Mouse (Mus musculus) E14TG2a.4 (cell line): ENCODE measurements around the gene Gstcd.

Experiments
- CTCF ChIP-seq: conservative IDR thresholded peaks from 2 replicates; pipeline ENCODE4 v1.5.1; 2014; ENCODE audit warnings: low read length
- POU5F1 ChIP-seq: IDR thresholded peaks from 2 replicates; pipeline ENCODE4 v1.6.1; 2014; ENCODE audit warnings: low read length, borderline replicate concordance

DNA sequence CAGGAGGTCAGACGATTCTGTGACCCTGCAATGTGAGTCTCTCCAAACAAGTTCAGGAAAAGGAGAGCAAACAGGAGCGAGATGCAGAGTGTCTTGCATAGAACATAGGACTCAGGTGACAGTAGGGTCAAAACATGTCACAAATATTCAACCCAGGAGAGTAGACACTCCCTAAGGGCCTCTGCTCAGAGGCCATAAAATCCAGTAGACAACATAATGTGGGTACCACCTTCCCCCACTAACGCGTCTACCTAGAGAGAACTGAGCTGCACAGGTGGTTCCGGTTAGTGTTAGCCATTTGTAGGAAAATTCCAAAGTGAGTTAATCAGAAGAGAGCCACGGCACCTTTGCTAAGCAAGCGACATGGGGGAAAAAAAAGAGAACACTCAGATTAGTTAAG lies 147.6 kb downstream of the Gstcd start:
- TF ChIP-seq CTCF (no peak), POU5F1 (no peak)
